Mouse (Mus musculus) neural tube, postnatal 0 days (tissue): ENCODE measurements around the gene Gm4763. TPM values are rescaled to one million over a fixed set of nuclear protein-coding genes. Genes with fewer than 3 reads are reported as not detected.

Source experiments
- polyA plus RNA-seq: library from polyadenylated mRNA; unstranded; fragments of >200 nt; fragmentation: Nextera tagmentation; extraction: Ambion mirVana; gene quantifications from 2 replicates; pipeline ENCODE4 v1.2.1, GENCODE M21; 2015

Gene Gm4763
- polyA plus RNA-seq, result not detected in 2 replicates

DNA sequence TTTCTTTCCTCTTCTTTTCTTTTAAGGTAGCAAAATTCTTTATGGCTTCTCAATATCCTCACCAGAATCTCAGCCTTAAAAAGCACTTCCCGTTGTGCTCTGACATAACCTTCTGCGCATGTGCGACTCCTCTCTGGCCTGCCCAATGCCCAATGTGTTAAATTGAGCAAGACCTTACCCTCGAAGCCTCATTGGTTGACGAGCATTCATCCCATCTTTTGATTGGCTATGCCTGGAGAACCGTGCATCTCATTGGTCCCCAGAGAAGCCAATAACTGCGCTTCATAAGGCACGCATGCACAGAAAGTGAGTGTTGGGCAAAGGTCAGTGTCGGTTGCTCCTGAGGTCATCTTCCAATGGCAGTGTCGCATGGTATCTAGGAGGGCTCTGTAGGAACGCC is at the start of gene Gm4763:
Gene Gm4763, minus strand, starts transcription at position 101 of the 400 bp plus-strand sequence.

DNA sequence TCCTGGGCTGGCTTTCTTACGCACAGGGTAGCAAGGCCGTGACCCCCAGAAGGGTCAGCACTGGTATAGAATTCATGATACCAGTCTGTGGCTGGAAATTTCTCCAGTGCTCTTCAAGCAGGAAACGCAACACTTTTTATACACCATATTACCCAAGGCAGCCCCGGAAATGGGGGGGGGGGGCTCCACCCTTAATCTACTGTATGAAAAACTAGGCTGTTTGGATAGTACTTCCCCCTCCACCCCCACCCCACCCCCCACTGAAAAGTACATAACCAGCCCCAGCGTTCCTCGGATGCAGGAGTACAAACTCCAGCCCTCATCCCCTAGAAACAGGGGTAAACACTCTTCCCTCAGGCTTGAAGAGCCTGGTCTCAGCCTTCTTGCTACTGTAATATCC is 33.5 kb upstream of the Gm4763 start, which contains the start of gene Cd177:
Gene Cd177, minus strand, starts transcription at position 101 of the 400 bp plus-strand sequence.

DNA sequence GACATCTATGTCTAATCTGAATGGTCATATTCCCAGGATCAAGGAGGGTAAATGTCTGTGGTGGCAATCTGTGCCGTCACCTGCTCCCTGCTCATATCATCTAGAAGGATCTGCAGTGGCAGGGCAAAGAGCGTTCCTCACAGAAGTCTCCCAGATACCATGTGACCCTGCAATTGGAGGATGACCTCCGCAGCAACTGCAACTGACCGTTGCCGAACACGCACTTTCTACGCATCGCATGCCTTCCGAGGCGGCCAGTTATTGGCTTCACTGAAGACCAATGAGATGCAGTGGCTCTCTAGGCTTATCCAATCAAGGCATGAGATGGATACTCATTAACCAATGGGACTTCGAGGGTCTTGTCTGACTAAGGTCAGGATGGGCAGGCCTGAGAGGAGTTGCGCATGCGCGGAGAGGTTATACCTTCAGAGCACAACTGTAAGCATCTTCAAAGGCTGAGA is 17.8 kb downstream of the Gm4763 start, which contains the start of gene BC049730:
Gene BC049730, plus strand, starts transcription at position 411 of the 461 bp plus-strand sequence.

DNA sequence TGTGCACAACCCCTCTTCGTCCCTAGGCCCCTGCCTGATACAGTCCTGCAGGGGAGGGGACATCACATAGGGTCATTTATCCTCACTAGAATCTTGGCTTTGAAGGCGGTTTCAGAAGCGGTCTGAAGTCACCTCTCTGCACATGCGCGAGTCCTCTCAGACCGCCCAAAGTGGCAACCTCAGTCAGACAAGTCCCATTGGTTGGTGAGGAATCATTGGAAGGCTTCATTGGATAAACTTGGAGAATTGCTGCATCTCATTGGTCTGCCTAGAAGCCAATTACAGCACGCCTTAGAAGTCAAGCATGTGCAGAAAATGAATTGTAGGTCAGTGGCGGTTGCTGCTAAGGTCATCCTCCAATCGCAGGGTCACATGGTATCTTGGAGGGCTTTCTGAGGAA is 50.1 kb downstream of the Gm4763 start, which contains the start of gene Tex101:
Gene Tex101, minus strand, starts transcription at position 101 of the 400 bp plus-strand sequence.

Other genes with a start within 250 kb of the Gm4763 start
- gene Cadm4, start 244.9 kb downstream of the Gm4763 start, polyA plus RNA-seq, result 110 and 120 TPM in 2 replicates
- gene Zfp428, start 219.9 kb downstream of the Gm4763 start, polyA plus RNA-seq, result 201 and 233 TPM in 2 replicates
- 0.35 and 0.56 TPM in 2 replicates for gene AC161166.1, start 214.5 kb downstream of the Gm4763 start, polyA plus RNA-seq
- 18.4 and 19.7 TPM in 2 replicates for gene Irgq, start 196.2 kb downstream of the Gm4763 start, polyA plus RNA-seq
- gene Pinlyp, start 180.8 kb downstream of the Gm4763 start, polyA plus RNA-seq, result 0.18 TPM in 1 of 2 replicates, not detected in the other
- gene Xrcc1, start 180.6 kb downstream of the Gm4763 start, polyA plus RNA-seq, result 40.7 and 51.6 TPM in 2 replicates
- 30.6 and 31.1 TPM in 2 replicates for gene Ethe1, start 139.4 kb downstream of the Gm4763 start, polyA plus RNA-seq
- 23.0 and 23.3 TPM in 2 replicates for gene Zfp575, start 139.3 kb downstream of the Gm4763 start, polyA plus RNA-seq
- not detected in 2 replicates for gene Phldb3, start 116.1 kb downstream of the Gm4763 start, polyA plus RNA-seq
- gene Lypd3, start 90.4 kb downstream of the Gm4763 start, polyA plus RNA-seq, result 1.2 and 1.3 TPM in 2 replicates
- gene Tex101, start 50.2 kb downstream of the Gm4763 start, polyA plus RNA-seq, result not detected in 2 replicates
- not detected in 2 replicates for gene BC049730, start 17.7 kb downstream of the Gm4763 start, polyA plus RNA-seq
- 0.17 and 0.43 TPM in 2 replicates for gene Cd177, start 33.4 kb upstream of the Gm4763 start, polyA plus RNA-seq
- 0.51 and 1.2 TPM in 2 replicates for gene Ceacam10, start 50.3 kb upstream of the Gm4763 start, polyA plus RNA-seq
- gene Gm9844, start 135.3 kb upstream of the Gm4763 start, polyA plus RNA-seq, result 26.8 and 32.3 TPM in 2 replicates
- not detected in 2 replicates for gene Lypd4, start 143.0 kb upstream of the Gm4763 start, polyA plus RNA-seq
- gene Dmrtc2, start 143.1 kb upstream of the Gm4763 start, polyA plus RNA-seq, result 0.18 and 0.19 TPM in 2 replicates
- 1,291 and 1,386 TPM in 2 replicates for gene Rps19, start 157.5 kb upstream of the Gm4763 start, polyA plus RNA-seq
- gene Cd79a, start 170.5 kb upstream of the Gm4763 start, polyA plus RNA-seq, result 0.36 and 1.2 TPM in 2 replicates
- gene Arhgef1, start 176.0 kb upstream of the Gm4763 start, polyA plus RNA-seq, result 50.7 and 62.5 TPM in 2 replicates
- gene Gm4881, start 217.6 kb upstream of the Gm4763 start, polyA plus RNA-seq, result 0.53 and 0.74 TPM in 2 replicates
- gene Rabac1, start 245.8 kb upstream of the Gm4763 start, polyA plus RNA-seq, result 567 and 597 TPM in 2 replicates